Mouse (Mus musculus): Measurements from ENCODE around the gene Ofd1. TPM values are rescaled to one million over a fixed set of nuclear protein-coding genes. Genes with fewer than 3 reads are reported as not detected.

Gene Ofd1
- polyA plus RNA-seq, 1 experiment from 2014 or later = 5.7 TPM

DNA sequence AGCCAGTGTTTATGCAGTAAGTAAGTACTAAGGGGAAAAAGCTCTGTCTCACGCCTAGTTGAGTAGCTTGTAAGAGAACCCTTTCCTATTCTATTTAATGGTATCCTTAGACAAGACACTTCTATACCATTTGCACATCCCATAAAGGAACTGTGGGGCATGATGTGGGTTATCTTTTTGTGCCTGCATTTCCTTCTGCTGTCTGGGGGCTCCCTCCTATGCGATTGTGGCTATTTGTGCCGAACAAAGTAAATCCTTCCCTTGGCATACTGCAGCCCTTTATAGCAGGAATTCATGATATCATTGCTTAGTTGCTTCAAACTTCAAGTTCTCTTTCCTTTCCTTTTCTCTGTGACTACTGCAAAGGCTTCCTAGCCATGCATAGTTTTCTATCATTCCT lies 4.0 kb upstream of the Ofd1 start:
- no peak for ATAC-seq
- Histone ChIP-seq H3K27me3 (ENCODE audit: control insufficient read depth, insufficient read depth, low read depth, low read length) (peaks cover 3% of the 10 kb centered on the region; the same call in 1 of the 2 replicates), H3K4me2 (ENCODE audit: low read length) (no peak overlapping the region), H3K9me3 (replicated peaks; ENCODE audit: control insufficient read depth, low read length, poor library complexity, severe bottlenecking) (no peaks in the 10 kb centered on the region), H3K4me1 (ENCODE audit: control insufficient read depth, insufficient read depth, low read length) (peaks cover 6% of the 10 kb centered on the region), H3K36me3 (ENCODE audit: control insufficient read depth, insufficient read depth, low read length) (no peaks in the 10 kb centered on the region), H3K9ac (ENCODE audit: low read depth, low read length) (no peak overlapping the region), H3K4me3 (ENCODE audit: low read depth, low read length) (no peak overlapping the region), H3K27ac (ENCODE audit: low read length) (no peak overlapping the region)
- WGBS = 88% methylated on average over 3 of the region's 3 CpGs

DNA sequence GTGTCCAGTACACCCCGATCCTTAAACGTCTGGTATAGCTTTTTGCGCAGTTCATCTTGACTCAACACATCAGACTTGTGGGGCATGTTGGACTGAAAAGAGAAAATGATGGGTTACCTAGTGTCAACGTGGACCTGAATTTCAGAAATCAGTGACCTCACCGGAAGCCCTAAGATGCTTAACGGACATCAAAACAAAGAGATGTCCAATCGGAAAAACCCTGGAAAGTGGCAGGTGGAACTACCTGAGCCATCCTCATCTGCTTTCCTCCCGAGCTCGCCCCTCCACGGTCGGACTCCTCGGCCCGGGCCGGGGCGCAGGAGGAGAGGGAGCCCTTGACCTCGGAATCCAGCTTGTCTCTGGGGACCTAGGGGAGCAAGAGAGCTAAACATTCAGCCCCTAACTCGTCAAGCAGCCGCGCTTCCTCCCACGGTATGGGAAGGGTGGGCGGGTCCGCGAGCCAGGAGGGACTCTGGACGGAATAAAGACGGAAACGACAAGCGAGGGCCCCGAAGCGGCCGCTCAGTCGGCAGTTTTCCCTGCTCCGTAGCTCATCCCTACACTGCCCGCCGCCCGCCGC lies 378 bp downstream of the Ofd1 start, which contains the start of gene Trappc2:
Gene Trappc2, plus strand, starts transcription at position 539 of the 580 bp plus-strand sequence.
- peak within 1 kb of the TSS; percentile 63 for H3K4me3 ChIP-seq (ENCODE audit: low read depth, low read length)
- peak within 1 kb of the TSS; percentile 60 for H3K4me2 ChIP-seq (ENCODE audit: low read length)
- peak; percentile 85 for ATAC-seq
- peaks cover 3% of the 10 kb centered on the region; the same call in 1 of the 2 replicates for H3K27me3 ChIP-seq (ENCODE audit: control insufficient read depth, insufficient read depth, low read depth, low read length)
- H3K36me3 ChIP-seq (ENCODE audit: control insufficient read depth, insufficient read depth, low read length) = no peaks in the 10 kb centered on the region
- peaks cover 9% of the 10 kb centered on the region for H3K4me1 ChIP-seq (ENCODE audit: control insufficient read depth, insufficient read depth, low read length)
- 15% methylated on average over 36 of the region's 36 CpGs for WGBS
- H3K9me3 ChIP-seq (replicated peaks; ENCODE audit: control insufficient read depth, low read length, poor library complexity, severe bottlenecking) = no peaks in the 10 kb centered on the region
- H3K27ac ChIP-seq (ENCODE audit: low read length) = peak within 1 kb of the TSS; percentile 88
- H3K9ac ChIP-seq (ENCODE audit: low read depth, low read length) = peak within 1 kb of the TSS; percentile 84

DNA sequence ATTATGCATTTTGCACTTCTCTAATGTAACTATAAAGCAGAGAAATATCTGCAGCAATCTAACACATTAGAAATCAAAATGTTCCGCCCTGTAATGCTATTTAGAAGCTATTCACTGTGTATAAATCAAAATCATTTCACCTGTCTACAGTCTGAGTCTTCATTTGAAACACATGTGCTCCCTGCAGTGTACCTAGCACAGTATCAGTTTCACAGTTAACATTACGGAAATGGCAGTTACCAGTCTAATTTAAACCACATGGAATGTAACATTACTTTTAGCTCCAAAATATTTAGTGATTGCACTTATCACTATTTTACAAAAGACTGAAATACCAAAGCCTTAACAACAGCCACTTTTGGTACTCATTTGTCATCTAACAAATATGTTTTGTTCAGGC lies 5.7 kb downstream of the Ofd1 start:
- peaks cover 4% of the 10 kb centered on the region; the same call in 1 of the 2 replicates for H3K4me1 ChIP-seq (ENCODE audit: control insufficient read depth, insufficient read depth, low read length)
- no peak overlapping the region for H3K27ac ChIP-seq (ENCODE audit: low read length)
- H3K4me2 ChIP-seq (ENCODE audit: low read length) = no peak overlapping the region
- H3K27me3 ChIP-seq (ENCODE audit: control insufficient read depth, insufficient read depth, low read depth, low read length) = no peaks in the 10 kb centered on the region
- H3K9me3 ChIP-seq (replicated peaks; ENCODE audit: control insufficient read depth, low read length, poor library complexity, severe bottlenecking) = no peaks in the 10 kb centered on the region
- 94% methylated on average over 2 of the region's 2 CpGs for WGBS
- H3K9ac ChIP-seq (ENCODE audit: low read depth, low read length) = no peak overlapping the region
- ATAC-seq = no peak
- no peaks in the 10 kb centered on the region for H3K36me3 ChIP-seq (ENCODE audit: control insufficient read depth, insufficient read depth, low read length)
- no peak overlapping the region for H3K4me3 ChIP-seq (ENCODE audit: low read depth, low read length)

DNA sequence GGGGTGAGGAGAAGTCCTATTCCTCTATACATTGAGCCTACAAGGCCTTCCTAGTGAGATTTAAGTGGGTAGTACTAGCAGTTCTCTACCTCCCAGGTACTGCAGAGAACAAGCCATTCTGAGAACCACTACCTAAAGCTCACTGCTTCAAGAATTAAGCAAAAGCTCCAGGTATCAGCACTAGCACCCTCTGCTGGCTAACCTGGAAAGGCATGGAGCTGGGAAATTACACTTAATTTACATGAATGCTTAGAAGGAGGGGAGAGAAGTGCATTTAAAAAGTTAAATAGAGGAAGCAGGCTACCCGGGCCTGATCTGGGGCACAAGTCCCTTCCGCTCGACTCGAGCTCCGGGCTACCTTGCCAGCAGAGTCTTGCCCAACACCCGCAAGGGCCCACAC lies 24.3 kb downstream of the Ofd1 start:
- Histone ChIP-seq H3K9ac (ENCODE audit: low read depth, low read length) (no peak overlapping the region), H3K27ac (ENCODE audit: low read length) (no peak overlapping the region), H3K4me2 (ENCODE audit: low read length) (no peak overlapping the region), H3K27me3 (ENCODE audit: control insufficient read depth, insufficient read depth, low read depth, low read length) (no peaks in the 10 kb centered on the region), H3K36me3 (ENCODE audit: control insufficient read depth, insufficient read depth, low read length) (no peaks in the 10 kb centered on the region), H3K4me1 (ENCODE audit: control insufficient read depth, insufficient read depth, low read length) (no peaks in the 10 kb centered on the region), H3K4me3 (ENCODE audit: low read depth, low read length) (no peak overlapping the region), H3K9me3 (replicated peaks; ENCODE audit: control insufficient read depth, low read length, poor library complexity, severe bottlenecking) (no peaks in the 10 kb centered on the region)
- 66% methylated on average over 5 of the region's 6 CpGs for WGBS
- ATAC-seq = no peak

DNA sequence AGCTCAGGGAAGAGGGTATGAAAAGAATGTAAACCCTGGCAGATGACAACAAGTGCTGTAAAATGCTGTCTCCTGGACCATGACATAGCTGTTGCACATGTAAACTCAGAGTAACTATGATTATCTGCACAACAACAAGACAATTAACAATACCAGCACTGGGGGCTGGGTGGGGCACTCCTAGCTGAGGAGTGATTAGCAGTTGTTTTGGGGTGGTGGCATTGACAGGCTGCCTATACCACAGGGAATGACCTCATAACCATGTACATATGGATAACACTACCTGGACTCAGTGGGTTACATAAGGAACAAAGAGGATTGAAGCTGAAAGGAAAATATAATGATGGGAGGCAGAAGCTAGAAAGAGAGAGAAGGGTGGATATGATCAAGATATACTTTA lies 32.6 kb downstream of the Ofd1 start:
- no peak overlapping the region for H3K4me2 ChIP-seq (ENCODE audit: low read length)
- H3K9ac ChIP-seq (ENCODE audit: low read depth, low read length) = no peak overlapping the region
- no peaks in the 10 kb centered on the region for H3K4me1 ChIP-seq (ENCODE audit: control insufficient read depth, insufficient read depth, low read length)
- ATAC-seq = no peak
- H3K9me3 ChIP-seq (replicated peaks; ENCODE audit: control insufficient read depth, low read length, poor library complexity, severe bottlenecking) = no peaks in the 10 kb centered on the region
- H3K27me3 ChIP-seq (ENCODE audit: control insufficient read depth, insufficient read depth, low read depth, low read length) = no peaks in the 10 kb centered on the region; the same call in 1 of the 2 replicates
- H3K36me3 ChIP-seq (ENCODE audit: control insufficient read depth, insufficient read depth, low read length) = peaks cover 3% of the 10 kb centered on the region; the same call in 1 of the 2 replicates
- H3K4me3 ChIP-seq (ENCODE audit: low read depth, low read length) = no peak overlapping the region
- H3K27ac ChIP-seq (ENCODE audit: low read length) = no peak overlapping the region

DNA sequence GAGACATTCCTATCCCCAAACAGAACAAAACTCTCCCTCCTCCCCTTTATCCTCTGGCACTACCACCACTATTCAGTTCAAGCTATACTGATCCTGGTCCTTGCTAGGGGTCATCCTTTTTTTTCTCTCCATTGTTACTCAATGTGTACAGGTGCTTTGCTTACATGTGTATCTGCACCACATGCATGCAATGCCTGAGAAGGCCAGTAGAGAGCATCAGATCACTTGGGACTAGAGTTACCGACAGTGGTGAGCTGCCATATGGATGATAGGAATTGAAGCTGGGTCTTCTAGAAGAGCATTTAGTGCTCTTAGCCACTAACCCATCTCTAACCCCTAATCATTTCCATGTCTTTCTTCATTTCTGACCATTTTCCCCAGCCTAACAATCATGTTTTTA lies 46.8 kb downstream of the Ofd1 start:
- Histone ChIP-seq H3K4me3 (ENCODE audit: low read depth, low read length) (no peak overlapping the region), H3K27me3 (ENCODE audit: control insufficient read depth, insufficient read depth, low read depth, low read length) (no peaks in the 10 kb centered on the region), H3K9me3 (replicated peaks; ENCODE audit: control insufficient read depth, low read length, poor library complexity, severe bottlenecking) (no peaks in the 10 kb centered on the region), H3K4me2 (ENCODE audit: low read length) (no peak overlapping the region), H3K36me3 (ENCODE audit: control insufficient read depth, insufficient read depth, low read length) (no peaks in the 10 kb centered on the region), H3K27ac (ENCODE audit: low read length) (no peak overlapping the region), H3K4me1 (ENCODE audit: control insufficient read depth, insufficient read depth, low read length) (no peaks in the 10 kb centered on the region), H3K9ac (ENCODE audit: low read depth, low read length) (no peak overlapping the region)
- WGBS = 89% methylated on average over 1 of the region's 1 CpGs
- ATAC-seq = no peak

DNA sequence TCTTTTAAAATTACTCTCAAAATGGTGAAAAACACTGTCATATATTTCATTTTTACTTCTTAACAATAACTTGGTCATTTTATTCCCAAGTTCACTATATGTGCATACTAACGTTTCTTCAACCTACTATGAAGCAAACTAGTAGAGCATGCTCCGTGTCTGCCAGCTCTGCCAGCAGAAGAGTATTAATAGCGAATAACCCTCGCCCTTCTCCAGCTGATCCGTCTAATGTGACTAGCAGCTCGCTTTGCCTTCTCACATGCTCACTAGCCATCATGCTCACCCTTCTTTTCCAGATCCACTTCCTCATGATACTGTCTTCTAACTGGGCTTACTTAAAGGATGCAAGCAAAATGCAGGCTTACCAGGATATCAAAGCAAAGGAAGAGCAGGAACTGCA lies 53.8 kb downstream of the Ofd1 start:
- Histone ChIP-seq H3K4me2 (ENCODE audit: low read length) (no peak overlapping the region), H3K36me3 (ENCODE audit: control insufficient read depth, insufficient read depth, low read length) (no peaks in the 10 kb centered on the region; the same call in 1 of the 2 replicates), H3K27me3 (ENCODE audit: control insufficient read depth, insufficient read depth, low read depth, low read length) (no peaks in the 10 kb centered on the region), H3K9me3 (replicated peaks; ENCODE audit: control insufficient read depth, low read length, poor library complexity, severe bottlenecking) (no peaks in the 10 kb centered on the region), H3K4me1 (ENCODE audit: control insufficient read depth, insufficient read depth, low read length) (no peaks in the 10 kb centered on the region), H3K4me3 (ENCODE audit: low read depth, low read length) (no peak overlapping the region), H3K9ac (ENCODE audit: low read depth, low read length) (no peak overlapping the region), H3K27ac (ENCODE audit: low read length) (no peak overlapping the region)
- WGBS = 89% methylated on average over 6 of the region's 6 CpGs
- ATAC-seq = no peak

DNA sequence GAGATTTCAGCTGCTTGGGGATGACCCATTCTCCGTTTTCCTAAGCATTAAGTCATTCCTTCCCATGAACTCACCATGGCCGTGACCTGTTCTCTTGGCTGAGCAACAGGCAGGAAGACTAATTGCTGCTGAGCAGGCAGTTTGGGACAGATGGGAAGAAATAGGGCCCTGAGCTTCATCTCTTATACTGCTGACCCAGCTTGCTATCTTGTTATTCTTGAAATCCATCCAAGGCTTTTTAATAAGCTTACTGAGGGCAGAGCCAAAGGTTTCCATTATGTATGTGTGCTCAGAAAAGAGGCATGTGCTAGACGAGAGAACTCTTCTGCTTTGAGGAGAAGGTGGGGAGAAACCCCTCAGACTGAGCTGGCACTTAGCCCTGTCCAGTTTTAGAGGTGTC lies 55.6 kb downstream of the Ofd1 start:
- 70% methylated on average over 3 of the region's 3 CpGs for WGBS
- H3K9ac ChIP-seq (ENCODE audit: low read depth, low read length) = no peak overlapping the region
- no peaks in the 10 kb centered on the region; the same call in 1 of the 2 replicates for H3K36me3 ChIP-seq (ENCODE audit: control insufficient read depth, insufficient read depth, low read length)
- H3K27ac ChIP-seq (ENCODE audit: low read length) = no peak overlapping the region
- no peaks in the 10 kb centered on the region for H3K27me3 ChIP-seq (ENCODE audit: control insufficient read depth, insufficient read depth, low read depth, low read length)
- no peaks in the 10 kb centered on the region for H3K9me3 ChIP-seq (replicated peaks; ENCODE audit: control insufficient read depth, low read length, poor library complexity, severe bottlenecking)
- H3K4me3 ChIP-seq (ENCODE audit: low read depth, low read length) = no peak overlapping the region
- no peak overlapping the region for H3K4me2 ChIP-seq (ENCODE audit: low read length)
- ATAC-seq = no peak
- no peaks in the 10 kb centered on the region for H3K4me1 ChIP-seq (ENCODE audit: control insufficient read depth, insufficient read depth, low read length)

DNA sequence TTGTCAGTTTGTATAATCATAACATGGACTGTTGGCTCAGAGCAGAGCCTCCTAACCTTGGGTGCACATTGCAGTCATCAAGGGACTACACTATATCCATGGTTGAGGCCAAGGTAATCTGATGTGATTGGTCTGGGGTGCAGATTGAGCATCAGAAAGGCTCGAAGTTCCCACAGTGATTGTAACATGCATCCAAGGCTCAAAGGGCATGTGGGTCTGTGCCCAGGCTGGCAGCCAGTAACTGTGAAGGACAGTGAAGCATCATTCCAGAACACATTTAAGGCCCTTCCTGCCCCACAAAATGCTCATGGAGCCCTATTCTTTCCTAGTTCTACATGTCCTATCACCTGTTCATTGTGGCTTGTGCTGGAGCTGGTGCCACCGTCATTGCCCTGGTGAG lies 56.9 kb downstream of the Ofd1 start:
- no peaks in the 10 kb centered on the region for H3K27me3 ChIP-seq (ENCODE audit: control insufficient read depth, insufficient read depth, low read depth, low read length)
- no peak for ATAC-seq
- H3K9ac ChIP-seq (ENCODE audit: low read depth, low read length) = no peak overlapping the region
- no peak overlapping the region for H3K4me2 ChIP-seq (ENCODE audit: low read length)
- 82% methylated on average over 2 of the region's 2 CpGs for WGBS
- H3K4me1 ChIP-seq (ENCODE audit: control insufficient read depth, insufficient read depth, low read length) = no peaks in the 10 kb centered on the region
- no peaks in the 10 kb centered on the region; the same call in 1 of the 2 replicates for H3K36me3 ChIP-seq (ENCODE audit: control insufficient read depth, insufficient read depth, low read length)
- no peak overlapping the region for H3K27ac ChIP-seq (ENCODE audit: low read length)
- H3K9me3 ChIP-seq (replicated peaks; ENCODE audit: control insufficient read depth, low read length, poor library complexity, severe bottlenecking) = no peaks in the 10 kb centered on the region
- H3K4me3 ChIP-seq (ENCODE audit: low read depth, low read length) = no peak overlapping the region

Measured in midbrain, embryonic 16.5 days (tissue).